Mouse (Mus musculus) heart, embryonic 15.5 days (tissue): ENCODE measurements at regions not wholly inside any gene's neighbourhood (a gene's known extent, or its start where the extent isn't known, plus 50 kb on each side); places are given as distances from the start of the nearest gene placed in this dataset.
"Not testable (repeated sequence)": the region's sequence is repeated elsewhere in the genome, so short reads cannot be mapped to it uniquely, and the experiment has no call there.

Experiments used
- ATAC-seq: fragments of 200-750 bp; cut with Nextera tagmentation; replicated peaks from 2 replicates; pipeline ENCODE4 v1.8.0; 2017; ENCODE audit warnings: low read depth, moderate TSS enrichment; ENCODE audit not compliant: insufficient number of reproducible peaks, insufficient read depth, low FRiP score
- H3K27ac ChIP-seq: fragments of 300-500 bp; sonication (generic); 2 replicates; pipeline ENCODE4 v1.5.1; 2015; ENCODE audit warnings: mild to moderate bottlenecking, inconsistent platforms
- H3K27me3 ChIP-seq: fragments of 300-500 bp; sonication (generic); 2 replicates; pipeline ENCODE4 v1.6.1; 2015; ENCODE audit warnings: inconsistent platforms
- H3K36me3 ChIP-seq: fragments of 300-500 bp; sonication (generic); 2 replicates; pipeline ENCODE4 v1.6.1; 2015; ENCODE audit warnings: mild to moderate bottlenecking, inconsistent platforms
- H3K4me1 ChIP-seq: fragments of 300-500 bp; sonication (generic); replicated peaks from 2 replicates; pipeline ENCODE4 v1.6.1; 2015; ENCODE audit warnings: inconsistent platforms
- H3K4me2 ChIP-seq: fragments of 300-500 bp; sonication (generic); 2 replicates; pipeline ENCODE4 v1.6.1; 2015; ENCODE audit warnings: inconsistent platforms, mild to moderate bottlenecking, moderate library complexity
- H3K4me3 ChIP-seq: fragments of 300-500 bp; sonication (generic); 2 replicates; pipeline ENCODE4 v1.5.1; 2015; ENCODE audit warnings: mild to moderate bottlenecking, inconsistent platforms
- H3K9ac ChIP-seq: fragments of 300-500 bp; sonication (generic); 2 replicates; pipeline ENCODE4 v1.6.1; 2015; ENCODE audit warnings: mild to moderate bottlenecking, inconsistent platforms
- H3K9me3 ChIP-seq: fragments of 300-500 bp; sonication (generic); replicated peaks from 2 replicates; pipeline ENCODE4 v1.6.1; 2016; ENCODE audit warnings: inconsistent platforms
- WGBS: fragments of 180-500 bp; shearing (Covaris S2); methylation state at CpG from one replicate; pipeline ENCODE4 v1.1.7; 2015; ENCODE audit warnings: mixed read lengths; 5-methylcytosine and 5-hydroxymethylcytosine counted together

DNA sequence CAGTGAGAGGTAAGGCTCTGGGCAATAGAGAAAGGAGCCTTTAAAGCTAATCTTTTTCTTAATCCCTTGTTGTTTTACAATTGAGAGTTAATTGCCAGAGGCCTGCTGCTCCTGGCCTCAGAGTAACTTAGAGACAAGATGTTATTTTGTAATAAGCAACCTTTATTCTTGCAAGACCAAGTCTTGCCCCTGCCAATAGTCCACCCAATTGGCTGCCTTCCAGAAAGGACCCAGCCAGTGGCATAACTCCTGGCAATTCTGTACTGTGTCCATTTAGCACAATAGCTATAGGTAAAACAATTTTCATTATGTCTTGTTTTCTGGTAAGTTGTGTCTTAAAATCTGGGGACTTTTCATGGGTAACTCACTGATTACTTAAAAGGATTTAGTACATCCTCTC, 411.9 kb upstream of the Ccdc54 start:
- no peak overlapping the region for H3K9ac ChIP-seq

GRCm38 (mm10) chr16:50964395-50964794, 373.4 kb upstream of the Ccdc54 start:
- Histone ChIP-seq H3K27me3 (no peaks in the 10 kb centered on the region), H3K27ac (no peak overlapping the region), H3K4me1 (no peaks in the 10 kb centered on the region), H3K36me3 (no peaks in the 10 kb centered on the region), H3K9ac (no peak overlapping the region), H3K9me3 (no peaks in the 10 kb centered on the region), H3K4me2 (no peak overlapping the region), H3K4me3 (no peak overlapping the region)
- 79% methylated on average over 1 of the region's 2 CpGs for WGBS
- no peak for ATAC-seq

More for the DNA sequence above, 411.9 kb upstream of the Ccdc54 start:
- H3K36me3 ChIP-seq: no peaks in the 10 kb centered on the region
- H3K27me3 ChIP-seq: no peaks in the 10 kb centered on the region
- H3K9me3 ChIP-seq: no peaks in the 10 kb centered on the region
- H3K4me1 ChIP-seq: no peaks in the 10 kb centered on the region
- H3K4me3 ChIP-seq: no peak overlapping the region
- no peak for ATAC-seq
- no peak overlapping the region for H3K4me2 ChIP-seq
- H3K27ac ChIP-seq: no peak overlapping the region

GRCm38 (mm10) chr16:50944091-50944490, 353.1 kb upstream of the Ccdc54 start:
- no peak for ATAC-seq
- H3K4me3 ChIP-seq: no peak overlapping the region
- H3K27me3 ChIP-seq: no peaks in the 10 kb centered on the region
- no peak overlapping the region for H3K27ac ChIP-seq
- no peaks in the 10 kb centered on the region for H3K36me3 ChIP-seq
- no peak overlapping the region for H3K9ac ChIP-seq
- H3K4me1 ChIP-seq: no peaks in the 10 kb centered on the region
- H3K9me3 ChIP-seq: no peaks in the 10 kb centered on the region
- H3K4me2 ChIP-seq: no peak overlapping the region
- WGBS: 76% methylated on average over 4 of the region's 4 CpGs

- not testable (repeated sequence) for ATAC-seq, H3K9ac ChIP-seq, H3K4me3 ChIP-seq, H3K4me2 ChIP-seq, H3K9me3 ChIP-seq, H3K4me1 ChIP-seq, H3K27me3 ChIP-seq, H3K36me3 ChIP-seq, H3K27ac ChIP-seq
- 86% methylated on average over 6 of the region's 6 CpGs for WGBS
Measured at GRCm38 (mm10) chr16:50943581-50943980, 352.6 kb upstream of the Ccdc54 start.

- Histone ChIP-seq H3K4me2 (no peak overlapping the region), H3K4me3 (no peak overlapping the region), H3K36me3 (no peaks in the 10 kb centered on the region), H3K9me3 (no peaks in the 10 kb centered on the region), H3K27me3 (no peaks in the 10 kb centered on the region), H3K27ac (no peak overlapping the region), H3K4me1 (no peaks in the 10 kb centered on the region), H3K9ac (no peak overlapping the region)
- ATAC-seq: no peak
Measured at GRCm38 (mm10) chr16:50942291-50942690, 351.3 kb upstream of the Ccdc54 start.

- H3K27me3 ChIP-seq: no peaks in the 10 kb centered on the region
- H3K27ac ChIP-seq: no peak overlapping the region
- H3K4me1 ChIP-seq: no peaks in the 10 kb centered on the region
- no peak overlapping the region for H3K4me2 ChIP-seq
- no peak for ATAC-seq
- no peaks in the 10 kb centered on the region for H3K9me3 ChIP-seq
- H3K4me3 ChIP-seq: no peak overlapping the region
- no peak overlapping the region for H3K9ac ChIP-seq
- no peaks in the 10 kb centered on the region for H3K36me3 ChIP-seq
- 24% methylated on average over 6 of the region's 6 CpGs for WGBS
Measured at GRCm38 (mm10) chr16:50939316-50939715, 348.4 kb upstream of the Ccdc54 start.

- H3K4me2 ChIP-seq: no peak overlapping the region
- ATAC-seq: no peak
- no peaks in the 10 kb centered on the region for H3K27me3 ChIP-seq
- WGBS: 38% methylated on average over 2 of the region's 2 CpGs
- H3K4me3 ChIP-seq: no peak overlapping the region
- no peak overlapping the region for H3K9ac ChIP-seq
- no peaks in the 10 kb centered on the region for H3K36me3 ChIP-seq
- no peaks in the 10 kb centered on the region for H3K4me1 ChIP-seq
- no peaks in the 10 kb centered on the region for H3K9me3 ChIP-seq
- no peak overlapping the region for H3K27ac ChIP-seq
Measured at GRCm38 (mm10) chr16:50907732-50908131, 316.8 kb upstream of the Ccdc54 start.

- Histone ChIP-seq H3K27ac (no peak overlapping the region), H3K9me3 (no peaks in the 10 kb centered on the region), H3K27me3 (no peaks in the 10 kb centered on the region), H3K4me1 (no peaks in the 10 kb centered on the region), H3K4me2 (no peak overlapping the region), H3K4me3 (no peak overlapping the region), H3K9ac (no peak overlapping the region), H3K36me3 (no peaks in the 10 kb centered on the region)
- ATAC-seq: no peak
- 78% methylated on average over 2 of the region's 2 CpGs for WGBS
Measured at GRCm38 (mm10) chr16:50899151-50899550, 308.2 kb upstream of the Ccdc54 start.

DNA sequence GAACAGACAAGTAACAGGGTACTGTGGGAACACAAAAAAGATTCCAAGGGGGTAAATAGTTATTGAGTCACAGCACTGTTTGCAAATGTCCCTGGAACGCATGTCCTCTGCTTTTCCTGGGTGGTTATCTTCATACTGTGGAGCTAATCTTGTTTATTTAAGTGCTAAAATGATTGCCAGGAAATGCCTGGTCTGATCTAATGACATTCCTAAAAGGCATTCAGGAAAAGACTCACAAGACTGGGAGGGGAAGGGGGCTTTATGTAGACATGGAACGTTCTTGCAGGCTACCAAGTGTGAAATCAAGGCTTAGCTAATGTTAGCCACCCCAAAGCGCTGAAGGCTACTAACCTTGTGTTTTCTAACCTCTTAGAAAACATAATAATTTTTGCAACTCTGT, 287.0 kb upstream of the Ccdc54 start:
- H3K27ac ChIP-seq: peak overlapping the region; percentile 48
- H3K4me2 ChIP-seq: no peak overlapping the region
- no peaks in the 10 kb centered on the region for H3K27me3 ChIP-seq
- no peak overlapping the region for H3K9ac ChIP-seq
- H3K4me1 ChIP-seq: peaks cover 16% of the 10 kb centered on the region
- no peak overlapping the region for H3K4me3 ChIP-seq
- ATAC-seq: 0 out of 2 replicates have a peak, but pooled peaks have one; percentile 22
- no peaks in the 10 kb centered on the region for H3K9me3 ChIP-seq
- no peaks in the 10 kb centered on the region for H3K36me3 ChIP-seq
- 23% methylated on average over 3 of the region's 3 CpGs for WGBS

- WGBS: 77% methylated on average over 4 of the region's 4 CpGs
- Histone ChIP-seq H3K4me3 (no peak overlapping the region), H3K36me3 (no peaks in the 10 kb centered on the region), H3K27me3 (no peaks in the 10 kb centered on the region), H3K9me3 (no peaks in the 10 kb centered on the region), H3K4me2 (no peak overlapping the region), H3K4me1 (no peaks in the 10 kb centered on the region), H3K9ac (no peak overlapping the region), H3K27ac (no peak overlapping the region)
- ATAC-seq: no peak
Measured at GRCm38 (mm10) chr16:50871318-50871717, 280.4 kb upstream of the Ccdc54 start.

- H3K4me2 ChIP-seq: no peak overlapping the region
- 83% methylated on average over 5 of the region's 5 CpGs for WGBS
- no peak overlapping the region for H3K4me3 ChIP-seq
- H3K4me1 ChIP-seq: no peaks in the 10 kb centered on the region
- no peaks in the 10 kb centered on the region for H3K27me3 ChIP-seq
- no peaks in the 10 kb centered on the region for H3K9me3 ChIP-seq
- no peak for ATAC-seq
- H3K36me3 ChIP-seq: no peaks in the 10 kb centered on the region
- no peak overlapping the region for H3K27ac ChIP-seq
- no peak overlapping the region for H3K9ac ChIP-seq
Measured at GRCm38 (mm10) chr16:50863565-50863964, 272.6 kb upstream of the Ccdc54 start.

- no peaks in the 10 kb centered on the region for H3K36me3 ChIP-seq
- no peak overlapping the region for H3K27ac ChIP-seq
- H3K9ac ChIP-seq: no peak overlapping the region
- no peak overlapping the region for H3K4me3 ChIP-seq
- H3K9me3 ChIP-seq: no peaks in the 10 kb centered on the region
- no peaks in the 10 kb centered on the region for H3K27me3 ChIP-seq
- no peak overlapping the region for H3K4me2 ChIP-seq
- WGBS: 86% methylated on average over 1 of the region's 1 CpGs
- ATAC-seq: no peak
- no peaks in the 10 kb centered on the region for H3K4me1 ChIP-seq
Measured at GRCm38 (mm10) chr16:50859513-50859912, 268.6 kb upstream of the Ccdc54 start.

DNA sequence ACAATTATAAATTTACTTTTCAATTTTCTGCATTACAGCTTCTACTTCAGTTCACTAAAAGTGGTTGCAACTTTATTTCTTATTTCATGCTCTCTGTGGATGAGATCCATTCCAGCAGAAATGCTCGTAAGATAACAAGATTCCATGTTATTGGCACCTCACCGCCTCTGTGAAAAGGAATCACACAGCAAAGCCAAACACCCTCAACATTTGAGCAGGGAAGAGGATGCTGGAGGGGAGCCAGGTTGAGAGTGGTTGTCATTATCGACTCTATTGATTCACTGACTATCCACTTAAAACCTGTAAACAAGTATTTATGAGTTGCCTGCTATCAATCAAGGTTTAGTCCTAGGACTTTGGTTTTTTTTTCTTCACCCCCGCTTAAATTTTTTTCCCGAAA, 261.1 kb upstream of the Ccdc54 start:
- WGBS: 56% methylated on average over 5 of the region's 5 CpGs
- no peak overlapping the region for H3K4me2 ChIP-seq
- no peaks in the 10 kb centered on the region for H3K27me3 ChIP-seq
- no peaks in the 10 kb centered on the region for H3K9me3 ChIP-seq
- ATAC-seq: no peak
- no peak overlapping the region for H3K9ac ChIP-seq
- no peak overlapping the region for H3K27ac ChIP-seq
- no peak overlapping the region for H3K4me3 ChIP-seq
- H3K36me3 ChIP-seq: no peaks in the 10 kb centered on the region
- H3K4me1 ChIP-seq: no peaks in the 10 kb centered on the region
